Mouse (Mus musculus): ENCODE measurements around the gene Rabggtb. TPM values are rescaled to one million over a fixed set of nuclear protein-coding genes. Genes with fewer than 3 reads are reported as not detected.

Gene Rabggtb
- polyA plus RNA-seq, 1 experiment from 2014 or later, result 47.0 TPM

DNA sequence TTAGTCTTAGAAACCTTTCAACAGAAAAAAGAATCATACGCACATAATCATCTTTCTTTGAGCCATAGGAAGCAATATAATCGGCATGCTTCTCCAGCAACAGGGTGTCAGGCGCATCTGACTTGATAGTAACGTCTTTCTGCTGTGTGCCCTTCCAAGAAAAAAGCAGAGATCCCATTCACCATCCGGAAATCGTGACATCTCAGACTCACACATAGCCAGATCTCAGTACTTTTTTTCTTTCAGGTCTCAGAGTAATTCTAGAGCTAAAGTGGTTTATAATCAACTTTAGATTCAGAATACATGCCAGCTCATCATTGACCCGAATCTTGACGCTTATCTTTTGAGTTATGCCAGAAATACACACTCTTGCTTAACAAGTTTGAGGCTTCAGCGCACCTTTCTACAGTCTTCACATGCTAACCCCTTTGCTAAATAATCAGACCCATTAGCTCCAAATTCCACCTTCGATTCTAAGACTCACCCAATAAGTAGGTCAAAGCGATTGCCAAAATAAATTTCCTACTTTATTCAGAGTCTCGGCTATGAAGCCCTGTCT, 848 bp downstream of the Rabggtb start:
- peaks cover 45% of the 10 kb centered on the region for H3K36me3 ChIP-seq (ENCODE audit: poor library complexity, severe bottlenecking)
- H3K4me3 ChIP-seq, result peak overlapping the region; percentile 92
- WGBS, result 3% methylated on average over 12 of the region's 12 CpGs
- H3K4me1 ChIP-seq, result peaks cover 49% of the 10 kb centered on the region
- H3K27me3 ChIP-seq, result no peaks in the 10 kb centered on the region
- ATAC-seq, result no peak
- H3K27ac ChIP-seq, result peak overlapping the region; percentile 78; the same call in 1 of the 2 replicates
- peak overlapping the region; percentile 93 for H3K4me2 ChIP-seq
- peak overlapping the region; percentile 98 for H3K9ac ChIP-seq
- no peaks in the 10 kb centered on the region for H3K9me3 ChIP-seq (replicated peaks)

DNA sequence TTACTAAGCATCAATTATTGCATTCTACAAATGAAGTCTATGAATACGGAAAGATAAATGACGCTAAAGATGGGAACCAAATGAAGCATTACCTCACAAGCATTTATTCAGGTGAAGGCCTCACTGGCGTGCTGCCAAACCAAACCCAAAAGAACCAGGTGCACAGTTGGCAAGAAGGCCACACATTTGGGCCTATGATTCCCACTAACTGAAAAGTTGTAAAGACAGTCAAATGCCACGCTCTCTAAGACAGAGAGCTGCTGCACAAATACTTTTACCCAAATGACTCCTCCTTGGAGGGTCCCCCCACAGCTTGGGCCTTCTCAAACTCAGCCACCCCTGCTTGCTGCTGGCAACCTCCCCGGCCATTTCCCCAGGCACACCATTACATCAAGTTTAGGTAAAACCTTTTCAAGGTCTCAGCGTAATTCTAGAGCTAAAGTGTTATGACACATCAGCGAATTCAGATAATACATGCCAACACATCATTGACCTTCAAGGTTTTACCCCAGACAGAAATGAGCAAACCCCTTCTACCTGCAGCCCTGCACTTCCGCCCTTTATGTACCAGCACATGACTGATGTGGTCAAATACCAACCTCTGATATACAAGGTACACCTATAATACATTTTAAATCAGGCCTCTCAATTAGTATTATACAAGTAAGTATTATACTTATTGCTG, 1.5 kb downstream of the Rabggtb start:
- H3K9me3 ChIP-seq (replicated peaks), result no peaks in the 10 kb centered on the region
- H3K4me2 ChIP-seq, result peak overlapping the region; percentile 93
- H3K9ac ChIP-seq, result peak overlapping the region; percentile 98
- H3K36me3 ChIP-seq (ENCODE audit: poor library complexity, severe bottlenecking), result peaks cover 51% of the 10 kb centered on the region
- no peak for ATAC-seq
- 48% methylated on average over 8 of the region's 8 CpGs for WGBS
- H3K27me3 ChIP-seq, result no peaks in the 10 kb centered on the region
- H3K27ac ChIP-seq, result no peak overlapping the region
- peak overlapping the region; percentile 92 for H3K4me3 ChIP-seq
- H3K4me1 ChIP-seq, result peaks cover 49% of the 10 kb centered on the region

DNA sequence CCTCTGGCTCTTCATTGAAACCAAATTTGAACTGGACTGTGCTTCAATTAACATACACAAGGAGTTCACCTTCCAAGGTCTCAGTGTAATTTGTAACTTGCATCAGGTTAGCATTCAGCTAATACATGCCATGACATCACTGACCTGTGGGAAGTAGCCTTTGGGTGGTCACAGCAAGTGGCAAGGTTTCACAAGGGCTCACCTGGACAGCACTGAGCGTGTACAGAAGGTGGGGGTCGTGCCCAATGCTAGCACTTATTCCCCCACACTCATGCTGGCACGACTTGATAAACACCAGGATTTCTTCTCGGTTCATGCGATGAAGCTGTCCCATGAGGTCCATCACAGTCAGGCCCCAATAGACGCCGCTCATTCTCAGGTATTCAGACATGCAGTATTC, 2.3 kb downstream of the Rabggtb start:
- H3K4me1 ChIP-seq, result peaks cover 49% of the 10 kb centered on the region
- 83% methylated on average over 7 of the region's 7 CpGs for WGBS
- H3K9me3 ChIP-seq (replicated peaks), result no peaks in the 10 kb centered on the region
- H3K4me2 ChIP-seq, result peak overlapping the region; percentile 93
- no peak overlapping the region for H3K27ac ChIP-seq
- ATAC-seq, result no peak
- H3K9ac ChIP-seq, result no peak overlapping the region
- no peak overlapping the region; the same call in 1 of the 2 replicates for H3K4me3 ChIP-seq
- H3K27me3 ChIP-seq, result no peaks in the 10 kb centered on the region
- H3K36me3 ChIP-seq (ENCODE audit: poor library complexity, severe bottlenecking), result peaks cover 60% of the 10 kb centered on the region

DNA sequence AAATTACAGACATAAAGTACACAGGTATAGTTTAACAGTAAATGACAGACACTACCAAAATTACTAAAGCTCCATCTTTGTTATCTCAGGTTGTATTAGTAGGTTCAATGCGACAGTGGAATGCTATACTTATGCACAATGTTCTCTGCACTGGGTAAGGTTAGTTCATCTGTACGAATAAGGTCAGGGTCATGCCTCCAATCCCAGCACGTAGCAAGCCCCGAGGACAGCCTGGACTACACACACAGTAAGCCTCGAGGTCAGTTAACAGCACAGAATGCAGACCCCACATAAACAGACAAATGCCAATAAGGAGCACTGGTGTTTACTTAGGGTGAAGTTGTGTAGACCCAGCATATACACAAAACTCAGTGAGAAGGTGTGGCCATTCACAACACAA, 3.9 kb downstream of the Rabggtb start:
- Histone ChIP-seq H3K4me3 (no peak overlapping the region), H3K36me3 (ENCODE audit: poor library complexity, severe bottlenecking) (peaks cover 75% of the 10 kb centered on the region), H3K4me2 (no peak overlapping the region), H3K9ac (peak overlapping the region; percentile 41; the same call in 1 of the 2 replicates), H3K27ac (no peak overlapping the region), H3K27me3 (no peaks in the 10 kb centered on the region), H3K9me3 (replicated peaks) (no peaks in the 10 kb centered on the region), H3K4me1 (peaks cover 49% of the 10 kb centered on the region)
- ATAC-seq, result no peak
- 80% methylated on average over 5 of the region's 5 CpGs for WGBS

DNA sequence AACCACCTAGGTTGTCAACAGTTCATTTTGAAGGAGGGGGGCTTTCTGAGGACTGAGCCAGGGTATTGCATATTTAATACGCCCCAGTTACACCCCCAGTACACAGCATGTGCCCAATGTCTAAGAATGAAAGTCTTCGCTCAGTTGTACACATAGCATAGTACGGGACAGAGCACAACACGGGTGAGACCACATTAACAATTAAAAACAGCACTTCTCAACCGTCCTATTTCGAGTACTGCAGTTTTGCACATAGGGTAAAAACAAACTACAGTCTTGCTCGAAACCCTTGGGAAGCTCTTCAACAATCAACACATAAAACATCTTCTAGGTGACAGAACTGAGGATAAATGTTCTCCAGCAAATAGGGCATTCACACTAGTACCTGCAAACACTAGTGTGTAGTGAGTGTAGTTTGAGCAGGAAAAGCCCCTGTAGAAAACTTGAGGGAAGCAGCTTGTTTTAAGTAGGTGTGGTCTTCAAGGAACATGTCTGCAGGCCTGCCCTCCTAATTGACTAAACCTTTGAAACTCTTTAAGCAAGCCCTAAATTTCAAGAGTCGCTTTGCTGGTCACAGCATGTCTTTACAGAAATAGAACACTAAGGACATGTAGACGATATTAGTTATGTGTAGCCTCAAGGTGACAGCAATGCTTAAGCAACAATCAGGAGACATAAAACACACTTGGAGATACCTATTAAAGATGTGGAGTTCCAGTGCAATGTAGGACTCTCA, 6.5 kb downstream of the Rabggtb start, which contains the start of gene Msh4:
Gene Msh4, minus strand, starts transcription at position 3 of the 736 bp plus-strand sequence.
- peaks cover 82% of the 10 kb centered on the region for H3K36me3 ChIP-seq (ENCODE audit: poor library complexity, severe bottlenecking)
- no peak within 1 kb of the TSS for H3K4me2 ChIP-seq
- ATAC-seq, result peak; percentile 9; the same call in 1 of the 2 replicates
- H3K27me3 ChIP-seq, result no peaks in the 10 kb centered on the region
- H3K9me3 ChIP-seq (replicated peaks), result no peaks in the 10 kb centered on the region
- no peak within 1 kb of the TSS for H3K9ac ChIP-seq
- H3K27ac ChIP-seq, result no peak within 1 kb of the TSS
- H3K4me3 ChIP-seq, result no peak within 1 kb of the TSS
- H3K4me1 ChIP-seq, result peaks cover 36% of the 10 kb centered on the region
- WGBS, result 87% methylated on average over 9 of the region's 9 CpGs

DNA sequence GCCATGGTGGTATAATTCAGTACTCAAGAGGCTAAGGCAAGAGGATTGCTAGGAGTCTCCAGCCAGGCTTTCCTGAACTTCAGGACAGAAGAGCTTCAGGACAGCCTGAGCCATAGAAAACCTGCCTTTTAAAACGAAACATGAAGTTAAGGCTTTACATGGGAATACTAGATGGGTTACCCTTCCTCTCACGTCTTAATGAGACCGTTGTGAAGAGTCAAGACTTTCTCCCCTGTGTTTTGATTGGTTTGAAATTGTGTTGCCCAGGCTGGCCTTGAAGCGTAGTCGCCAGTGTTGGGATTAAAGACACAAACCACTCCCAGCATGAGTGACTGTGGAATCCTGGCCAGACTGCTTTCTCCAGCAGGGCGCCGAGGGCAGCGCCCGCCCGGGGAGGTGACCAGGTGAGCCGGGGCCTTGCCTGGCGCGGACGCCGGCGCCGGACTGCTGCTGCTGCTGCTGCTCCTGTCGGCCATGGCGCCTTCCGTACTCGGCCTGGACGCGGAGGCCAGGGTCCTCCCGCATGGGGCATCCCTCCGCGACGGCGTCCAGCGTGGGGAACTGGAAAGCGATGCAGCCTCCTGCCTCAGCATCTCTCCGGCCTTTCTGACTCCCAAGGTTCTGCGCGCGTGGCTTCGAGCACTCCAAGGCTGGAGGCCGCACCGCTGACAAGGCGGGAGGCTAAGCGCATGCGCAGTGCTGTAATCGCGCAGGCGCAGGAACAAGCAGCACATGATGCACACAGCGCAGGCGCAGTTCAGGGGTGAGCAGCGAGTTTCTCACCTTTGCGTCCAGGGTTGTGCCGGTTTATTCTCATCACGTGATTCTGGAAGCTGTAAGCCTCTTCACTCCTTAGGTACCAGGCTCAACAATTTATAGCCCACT, 7.3 kb downstream of the Rabggtb start:
- Histone ChIP-seq H3K4me3 (no peak overlapping the region), H3K27me3 (no peaks in the 10 kb centered on the region), H3K9me3 (replicated peaks) (no peaks in the 10 kb centered on the region), H3K36me3 (ENCODE audit: poor library complexity, severe bottlenecking) (peaks cover 73% of the 10 kb centered on the region), H3K4me1 (peaks cover 28% of the 10 kb centered on the region), H3K4me2 (no peak overlapping the region), H3K9ac (no peak overlapping the region), H3K27ac (no peak overlapping the region)
- 86% methylated on average over 49 of the region's 49 CpGs for WGBS
- ATAC-seq, result peak; percentile 31

DNA sequence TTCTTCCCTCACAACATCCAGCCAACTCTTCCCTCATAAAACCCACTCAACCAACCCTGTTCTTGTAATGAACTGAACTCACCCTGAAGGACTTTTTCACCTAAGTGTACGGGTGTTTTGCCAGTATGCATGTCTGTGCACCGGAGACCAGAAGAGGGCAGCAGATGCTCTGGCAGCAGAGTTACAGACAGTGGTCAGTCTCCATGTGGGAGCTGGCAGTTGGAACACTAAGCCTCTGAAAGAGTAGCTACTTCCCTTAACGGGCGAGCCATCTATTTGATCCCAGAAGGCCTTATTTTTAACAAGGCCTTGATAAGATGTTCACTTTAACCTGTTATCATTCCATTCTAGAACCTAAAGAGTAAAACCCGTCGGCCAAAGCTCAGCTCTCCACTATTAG, 8.2 kb downstream of the Rabggtb start:
- H3K4me3 ChIP-seq, result no peak overlapping the region
- no peak overlapping the region for H3K4me2 ChIP-seq
- peaks cover 19% of the 10 kb centered on the region for H3K4me1 ChIP-seq
- no peaks in the 10 kb centered on the region for H3K27me3 ChIP-seq
- H3K9me3 ChIP-seq (replicated peaks), result no peaks in the 10 kb centered on the region
- no peak overlapping the region for H3K27ac ChIP-seq
- 68% methylated on average over 6 of the region's 6 CpGs for WGBS
- ATAC-seq, result 0 out of 2 replicates have a peak, but pooled peaks have one; percentile 31
- no peak overlapping the region for H3K9ac ChIP-seq
- H3K36me3 ChIP-seq (ENCODE audit: poor library complexity, severe bottlenecking), result peaks cover 64% of the 10 kb centered on the region

DNA sequence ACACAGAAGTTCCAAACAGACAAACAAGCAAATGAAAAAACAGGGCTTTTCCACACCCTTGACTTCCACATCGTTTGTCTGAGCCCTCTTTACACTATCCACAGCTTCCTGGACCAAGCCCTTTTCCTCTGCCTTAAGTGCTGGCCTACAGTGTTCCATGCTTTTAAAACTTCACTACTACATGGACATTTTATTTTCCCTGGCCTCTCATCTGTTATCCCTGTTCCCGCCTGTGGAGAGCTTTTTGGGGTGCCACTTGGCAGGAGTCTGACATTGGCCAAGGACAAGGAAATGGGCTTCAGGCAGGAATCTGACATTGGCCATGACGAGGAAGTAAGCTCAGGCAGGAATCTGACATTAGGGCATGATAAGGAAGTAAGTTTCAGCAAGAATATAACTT, 10.2 kb downstream of the Rabggtb start:
- Histone ChIP-seq H3K9ac (no peak overlapping the region), H3K4me3 (no peak overlapping the region), H3K9me3 (replicated peaks) (no peaks in the 10 kb centered on the region), H3K4me2 (no peak overlapping the region), H3K27ac (no peak overlapping the region), H3K27me3 (no peaks in the 10 kb centered on the region), H3K4me1 (no peaks in the 10 kb centered on the region; the same call in 1 of the 2 replicates), H3K36me3 (ENCODE audit: poor library complexity, severe bottlenecking) (peaks cover 44% of the 10 kb centered on the region)
- ATAC-seq, result no peak
- WGBS, result 71% methylated on average over 3 of the region's 3 CpGs

DNA sequence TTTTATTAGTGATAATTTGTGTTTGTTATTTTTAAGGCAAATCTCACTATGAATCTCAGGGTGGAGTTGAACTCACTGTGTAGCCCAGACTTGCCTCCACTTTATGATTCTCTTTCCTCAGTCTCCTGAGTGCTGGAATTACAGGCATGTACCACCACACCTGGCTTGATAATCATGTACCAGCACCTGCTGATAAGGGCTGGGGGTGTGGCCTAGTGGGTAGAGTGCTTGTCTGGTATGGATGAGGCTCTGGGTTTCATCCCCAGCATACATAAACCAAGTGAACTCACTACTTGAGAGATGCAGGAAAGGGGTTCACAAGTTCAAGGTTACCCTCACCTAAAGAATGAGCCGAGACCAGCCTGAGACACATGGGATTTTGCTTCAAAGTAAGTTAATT, 10.9 kb downstream of the Rabggtb start:
- no peak overlapping the region for H3K9ac ChIP-seq
- 74% methylated on average over 1 of the region's 1 CpGs for WGBS
- H3K9me3 ChIP-seq (replicated peaks), result no peaks in the 10 kb centered on the region
- H3K4me2 ChIP-seq, result no peak overlapping the region
- no peak for ATAC-seq
- peaks cover 38% of the 10 kb centered on the region for H3K36me3 ChIP-seq (ENCODE audit: poor library complexity, severe bottlenecking)
- no peaks in the 10 kb centered on the region for H3K4me1 ChIP-seq
- no peak overlapping the region for H3K27ac ChIP-seq
- H3K27me3 ChIP-seq, result no peaks in the 10 kb centered on the region
- no peak overlapping the region for H3K4me3 ChIP-seq

DNA sequence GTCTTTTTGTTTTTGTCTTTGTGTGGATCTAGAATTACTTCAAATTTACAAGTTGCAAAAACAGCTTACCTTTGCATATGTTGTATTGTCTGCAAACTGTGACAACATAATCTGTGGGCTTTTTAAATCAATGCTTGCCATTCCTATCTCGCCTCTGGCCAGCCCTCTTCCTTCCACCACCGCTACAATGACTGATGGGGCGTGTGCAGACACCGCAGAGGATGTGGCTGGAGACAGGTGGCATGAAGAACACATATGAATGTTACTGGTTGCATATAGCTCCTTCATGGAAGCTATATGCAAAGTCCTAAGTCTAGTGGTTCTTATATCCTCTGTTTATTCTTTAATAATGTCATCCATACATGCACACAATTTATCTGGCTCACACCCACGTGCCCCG, 15.6 kb downstream of the Rabggtb start:
- no peak for ATAC-seq
- H3K27me3 ChIP-seq, result no peaks in the 10 kb centered on the region
- no peak overlapping the region for H3K4me3 ChIP-seq
- 80% methylated on average over 6 of the region's 6 CpGs for WGBS
- no peak overlapping the region for H3K9ac ChIP-seq
- no peaks in the 10 kb centered on the region for H3K9me3 ChIP-seq (replicated peaks)
- H3K4me1 ChIP-seq, result no peaks in the 10 kb centered on the region
- H3K27ac ChIP-seq, result no peak overlapping the region
- H3K36me3 ChIP-seq (ENCODE audit: poor library complexity, severe bottlenecking), result no peaks in the 10 kb centered on the region
- H3K4me2 ChIP-seq, result no peak overlapping the region

DNA sequence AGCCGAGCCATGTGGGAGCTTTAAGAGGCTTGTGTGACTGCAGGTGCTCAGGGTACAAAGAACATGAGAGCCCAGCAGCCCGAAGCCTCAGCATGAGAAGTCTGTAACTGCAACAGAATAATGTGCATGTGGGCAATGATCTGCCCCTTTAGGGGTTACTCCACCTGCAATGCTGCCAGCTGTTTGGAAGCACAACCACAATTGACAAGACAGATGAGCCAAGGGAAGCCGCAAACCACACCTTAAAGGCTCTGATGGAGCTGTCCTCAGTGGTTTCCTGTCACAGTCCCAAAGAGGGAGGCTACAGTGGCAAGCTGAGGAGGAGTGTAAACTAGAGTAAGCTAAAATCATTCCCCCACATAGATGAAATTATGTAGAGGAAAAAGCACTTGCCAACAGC, 17.4 kb downstream of the Rabggtb start:
- no peaks in the 10 kb centered on the region for H3K4me1 ChIP-seq
- 79% methylated on average over 3 of the region's 3 CpGs for WGBS
- H3K27ac ChIP-seq, result no peak overlapping the region
- no peak for ATAC-seq
- H3K4me2 ChIP-seq, result no peak overlapping the region
- no peaks in the 10 kb centered on the region for H3K36me3 ChIP-seq (ENCODE audit: poor library complexity, severe bottlenecking)
- no peak overlapping the region for H3K4me3 ChIP-seq
- H3K9ac ChIP-seq, result no peak overlapping the region
- no peaks in the 10 kb centered on the region for H3K9me3 ChIP-seq (replicated peaks)
- no peaks in the 10 kb centered on the region for H3K27me3 ChIP-seq

Measured in forebrain, embryonic 13.5 days (tissue).